Mouse (Mus musculus): ENCODE data around the gene Olfr711. TPM values are rescaled to one million over a fixed set of nuclear protein-coding genes. Genes with fewer than 3 reads are reported as not detected.
"Not testable (repeated sequence)": the region's sequence is repeated elsewhere in the genome, so short reads cannot be mapped to it uniquely, and the experiment has no call there.

Gene Olfr711
- polyA plus RNA-seq (2012; ENCODE audit: insufficient read depth, insufficient read length, missing spikeins) = not detected in 2 replicates

- Histone ChIP-seq H3K27ac (replicated peaks; ENCODE audit: low read depth, low read length) (no peak within 1 kb of the TSS), H3K4me3 (ENCODE audit: insufficient read depth, low read depth, low read length) (no peak within 1 kb of the TSS), H3K4me1 (ENCODE audit: control insufficient read depth, insufficient read depth, insufficient read length, low read length) (no peaks in the 10 kb centered on the region)
These were observed at the start of gene Olfr711 for GRCm38 (mm10) chr7:106975353-106975752. Gene Olfr711 (minus strand): TSS chr7:106975453.

- H3K4me1 ChIP-seq (ENCODE audit: control insufficient read depth, insufficient read depth, insufficient read length, low read length) = no peaks in the 10 kb centered on the region
- H3K4me3 ChIP-seq (ENCODE audit: insufficient read depth, low read depth, low read length) = no peak within 1 kb of the TSS
- H3K27ac ChIP-seq (replicated peaks; ENCODE audit: low read depth, low read length) = no peak within 1 kb of the TSS
These were observed 30.7 kb upstream of the Olfr711 start, which contains the start of gene Olfr2 for GRCm38 (mm10) chr7:107005972-107006371. Gene Olfr2 (minus strand): TSS chr7:107006072.

- no peak overlapping the region for H3K27ac ChIP-seq (replicated peaks; ENCODE audit: low read depth, low read length)
- H3K4me3 ChIP-seq (ENCODE audit: insufficient read depth, low read depth, low read length) = no peak overlapping the region
- H3K4me1 ChIP-seq (ENCODE audit: control insufficient read depth, insufficient read depth, insufficient read length, low read length) = no peaks in the 10 kb centered on the region
These were observed 28.9 kb upstream of the Olfr711 start for GRCm38 (mm10) chr7:107004169-107004568.

GRCm38 (mm10) chr7:107000798-107001197 lies 25.5 kb upstream of the Olfr711 start:
- no peak overlapping the region for H3K27ac ChIP-seq (replicated peaks; ENCODE audit: low read depth, low read length)
- no peaks in the 10 kb centered on the region for H3K4me1 ChIP-seq (ENCODE audit: control insufficient read depth, insufficient read depth, insufficient read length, low read length)
- no peak overlapping the region for H3K4me3 ChIP-seq (ENCODE audit: insufficient read depth, low read depth, low read length)

- H3K4me1 ChIP-seq (ENCODE audit: control insufficient read depth, insufficient read depth, insufficient read length, low read length) = no peaks in the 10 kb centered on the region
- H3K27ac ChIP-seq (replicated peaks; ENCODE audit: low read depth, low read length) = no peak overlapping the region
- H3K4me3 ChIP-seq (ENCODE audit: insufficient read depth, low read depth, low read length) = no peak overlapping the region
These were observed 10.0 kb upstream of the Olfr711 start for GRCm38 (mm10) chr7:106985236-106985635.

- not testable (repeated sequence) for H3K27ac ChIP-seq (replicated peaks; ENCODE audit: low read depth, low read length); H3K4me3 ChIP-seq (ENCODE audit: insufficient read depth, low read depth, low read length); H3K4me1 ChIP-seq (ENCODE audit: control insufficient read depth, insufficient read depth, insufficient read length, low read length)
These were observed 7.8 kb downstream of the Olfr711 start for GRCm38 (mm10) chr7:106967503-106967902.

GRCm38 (mm10) chr7:106963837-106964236 lies 11.4 kb downstream of the Olfr711 start, which contains the start of gene Olfr6:
Gene Olfr6 (minus strand): TSS chr7:106963937.
- H3K4me1 ChIP-seq (ENCODE audit: control insufficient read depth, insufficient read depth, insufficient read length, low read length) = no peaks in the 10 kb centered on the region
- no peak within 1 kb of the TSS for H3K27ac ChIP-seq (replicated peaks; ENCODE audit: low read depth, low read length)
- no peak within 1 kb of the TSS for H3K4me3 ChIP-seq (ENCODE audit: insufficient read depth, low read depth, low read length)

GRCm38 (mm10) chr7:106948212-106948611 lies 27.0 kb downstream of the Olfr711 start, which contains the start of gene Olfr710:
Gene Olfr710 (minus strand): TSS chr7:106948312.
- no peaks in the 10 kb centered on the region for H3K4me1 ChIP-seq (ENCODE audit: control insufficient read depth, insufficient read depth, insufficient read length, low read length)
- no peak within 1 kb of the TSS for H3K27ac ChIP-seq (replicated peaks; ENCODE audit: low read depth, low read length)
- no peak within 1 kb of the TSS for H3K4me3 ChIP-seq (ENCODE audit: insufficient read depth, low read depth, low read length)

GRCm38 (mm10) chr7:106932119-106932518 lies 43.1 kb downstream of the Olfr711 start, which contains the start of gene Olfr709-ps1:
Gene Olfr709-ps1 (minus strand): TSS chr7:106932219.
- Histone ChIP-seq H3K4me1 (ENCODE audit: control insufficient read depth, insufficient read depth, insufficient read length, low read length) (no peaks in the 10 kb centered on the region), H3K4me3 (ENCODE audit: insufficient read depth, low read depth, low read length) (no peak within 1 kb of the TSS), H3K27ac (replicated peaks; ENCODE audit: low read depth, low read length) (no peak within 1 kb of the TSS)

GRCm38 (mm10) chr7:106920961-106921360 lies 54.3 kb downstream of the Olfr711 start:
- H3K4me3 ChIP-seq (ENCODE audit: insufficient read depth, low read depth, low read length); H3K4me1 ChIP-seq (ENCODE audit: control insufficient read depth, insufficient read depth, insufficient read length, low read length); H3K27ac ChIP-seq (replicated peaks; ENCODE audit: low read depth, low read length): not testable (repeated sequence)

Other genes with a start within 250 kb of the Olfr711 start
- gene Olfr697, start 233.0 kb downstream of the Olfr711 start, polyA plus RNA-seq (2012; ENCODE audit: insufficient read depth, insufficient read length, missing spikeins) = not detected in 2 replicates
- gene Olfr698, start 220.1 kb downstream of the Olfr711 start, polyA plus RNA-seq (2012; ENCODE audit: insufficient read depth, insufficient read length, missing spikeins) = not detected in 2 replicates
- not detected in 2 replicates for gene Olfr699, start 182.3 kb downstream of the Olfr711 start, polyA plus RNA-seq (2012; ENCODE audit: insufficient read depth, insufficient read length, missing spikeins)
- not detected in 2 replicates for gene Olfr700, start 166.6 kb downstream of the Olfr711 start, polyA plus RNA-seq (2012; ENCODE audit: insufficient read depth, insufficient read length, missing spikeins)
- not detected in 2 replicates for gene Olfr701, start 161.3 kb downstream of the Olfr711 start, polyA plus RNA-seq (2012; ENCODE audit: insufficient read depth, insufficient read length, missing spikeins)
- not detected in 2 replicates for gene Olfr702, start 141.6 kb downstream of the Olfr711 start, polyA plus RNA-seq (2012; ENCODE audit: insufficient read depth, insufficient read length, missing spikeins)
- gene Olfr703, start 132.1 kb downstream of the Olfr711 start, polyA plus RNA-seq (2012; ENCODE audit: insufficient read depth, insufficient read length, missing spikeins) = not detected in 2 replicates
- gene Olfr704, start 112.3 kb downstream of the Olfr711 start, polyA plus RNA-seq (2012; ENCODE audit: insufficient read depth, insufficient read length, missing spikeins) = not detected in 2 replicates
- gene Olfr705, start 98.6 kb downstream of the Olfr711 start, polyA plus RNA-seq (2012; ENCODE audit: insufficient read depth, insufficient read length, missing spikeins) = not detected in 2 replicates
- gene Olfr706, start 87.3 kb downstream of the Olfr711 start, polyA plus RNA-seq (2012; ENCODE audit: insufficient read depth, insufficient read length, missing spikeins) = not detected in 2 replicates
- gene Olfr707, start 74.2 kb downstream of the Olfr711 start, polyA plus RNA-seq (2012; ENCODE audit: insufficient read depth, insufficient read length, missing spikeins) = not detected in 2 replicates
- gene Olfr1532-ps1, start 67.5 kb downstream of the Olfr711 start, polyA plus RNA-seq (2012; ENCODE audit: insufficient read depth, insufficient read length, missing spikeins) = not detected in 2 replicates
- gene Olfr709-ps1, start 43.2 kb downstream of the Olfr711 start, polyA plus RNA-seq (2012; ENCODE audit: insufficient read depth, insufficient read length, missing spikeins) = not detected in 2 replicates
- not detected in 2 replicates for gene Olfr710, start 27.1 kb downstream of the Olfr711 start, polyA plus RNA-seq (2012; ENCODE audit: insufficient read depth, insufficient read length, missing spikeins)
- gene Olfr6, start 11.5 kb downstream of the Olfr711 start, polyA plus RNA-seq (2012; ENCODE audit: insufficient read depth, insufficient read length, missing spikeins) = not detected in 2 replicates
- not detected in 2 replicates for gene Olfr2, start 30.6 kb upstream of the Olfr711 start, polyA plus RNA-seq (2012; ENCODE audit: insufficient read depth, insufficient read length, missing spikeins)
- not detected in 2 replicates for gene Olfr713, start 55.7 kb upstream of the Olfr711 start, polyA plus RNA-seq (2012; ENCODE audit: insufficient read depth, insufficient read length, missing spikeins)
- gene Olfr714, start 95.5 kb upstream of the Olfr711 start, polyA plus RNA-seq (2012; ENCODE audit: insufficient read depth, insufficient read length, missing spikeins) = not detected in 2 replicates
- not detected in 2 replicates for gene Olfr17, start 117.8 kb upstream of the Olfr711 start, polyA plus RNA-seq (2012; ENCODE audit: insufficient read depth, insufficient read length, missing spikeins)
- not detected in 2 replicates for gene Olfr715b, start 134.9 kb upstream of the Olfr711 start, polyA plus RNA-seq (2012; ENCODE audit: insufficient read depth, insufficient read length, missing spikeins)
- not detected in 2 replicates for gene Olfr715, start 155.6 kb upstream of the Olfr711 start, polyA plus RNA-seq (2012; ENCODE audit: insufficient read depth, insufficient read length, missing spikeins)
- not detected in 2 replicates for gene Olfr716, start 162.9 kb upstream of the Olfr711 start, polyA plus RNA-seq (2012; ENCODE audit: insufficient read depth, insufficient read length, missing spikeins)
- not detected in 2 replicates for gene Nlrp14, start 191.5 kb upstream of the Olfr711 start, polyA plus RNA-seq (2012; ENCODE audit: insufficient read depth, insufficient read length, missing spikeins)
- not detected in 2 replicates for gene Rbmxl2, start 234.0 kb upstream of the Olfr711 start, polyA plus RNA-seq (2012; ENCODE audit: insufficient read depth, insufficient read length, missing spikeins)

Data from brown adipose tissue, adult 24 weeks (tissue).